Mouse (Mus musculus) myocyte (in vitro differentiated cells): Measurements from ENCODE around the gene Rab5c.

ENCODE experiments used
- CEBPB ChIP-seq: IDR thresholded peaks from 2 replicates; pipeline ENCODE4 v1.6.1; 2011; ENCODE audit warnings: mild to moderate bottlenecking, moderate library complexity; ENCODE audit not compliant: poor library complexity, insufficient read depth, severe bottlenecking
- E2F4 ChIP-seq: IDR thresholded peaks from one replicate; pipeline ENCODE4 v1.6.1; 2011; ENCODE audit warnings: mild to moderate bottlenecking, control low read depth, moderate library complexity; ENCODE audit not compliant: insufficient read depth
- MAX ChIP-seq: IDR thresholded peaks from one replicate; pipeline ENCODE4 v1.6.1; 2011; ENCODE audit warnings: low read depth, mild to moderate bottlenecking, control low read depth
- MYOD1 ChIP-seq, 3 experiments: IDR thresholded peaks; one replicate each; pipeline ENCODE4 v1.6.1; 2011; ENCODE audit warnings: control low read depth in 2 of 3, low read depth in 2 of 3, mild to moderate bottlenecking in 2 of 3, moderate library complexity in 1 of 3; ENCODE audit not compliant: insufficient read length in 2 of 3, control insufficient read depth in 1 of 3
- MYOG ChIP-seq, 3 experiments: IDR thresholded peaks; one replicate each; pipeline ENCODE4 v1.6.1; 2011; ENCODE audit warnings: control low read depth in 2 of 3, low read depth in 2 of 3, mild to moderate bottlenecking in 2 of 3; ENCODE audit not compliant: insufficient read length in 2 of 3, control insufficient read depth in 1 of 3, insufficient read depth in 1 of 3
- POLR2A ChIP-seq: IDR thresholded peaks from one replicate; pipeline ENCODE4 v1.6.1; 2011; ENCODE audit warnings: low read depth, mild to moderate bottlenecking, control low read depth, moderate library complexity; ENCODE audit not compliant: insufficient read length
- TCF12 ChIP-seq: IDR thresholded peaks from one replicate; pipeline ENCODE4 v1.6.1; 2011; ENCODE audit warnings: mild to moderate bottlenecking, control low read depth; ENCODE audit not compliant: poor library complexity, insufficient read depth, severe bottlenecking

- TF ChIP-seq POLR2A (no peak), E2F4 (no peak), MYOG (IDR thresholded peaks at IDR 0.05; ENCODE audit: control insufficient read depth in 1 of 3, insufficient read depth in 1 of 3, insufficient read length in 2 of 3, low read depth in 2 of 3) (no peak), MAX (no peak), TCF12 (no peak), MYOD1 (IDR thresholded peaks at IDR 0.05; ENCODE audit: control insufficient read depth in 1 of 3, insufficient read length in 2 of 3, low read depth in 2 of 3) (no peak), CEBPB (no peak)
Measured at GRCm38 (mm10) chr11:100735134-100735865, 2.7 kb downstream of the Rab5c start.
